9 mouse cellular contexts compared by ENCODE assay signal in the genomic region with DNA sequence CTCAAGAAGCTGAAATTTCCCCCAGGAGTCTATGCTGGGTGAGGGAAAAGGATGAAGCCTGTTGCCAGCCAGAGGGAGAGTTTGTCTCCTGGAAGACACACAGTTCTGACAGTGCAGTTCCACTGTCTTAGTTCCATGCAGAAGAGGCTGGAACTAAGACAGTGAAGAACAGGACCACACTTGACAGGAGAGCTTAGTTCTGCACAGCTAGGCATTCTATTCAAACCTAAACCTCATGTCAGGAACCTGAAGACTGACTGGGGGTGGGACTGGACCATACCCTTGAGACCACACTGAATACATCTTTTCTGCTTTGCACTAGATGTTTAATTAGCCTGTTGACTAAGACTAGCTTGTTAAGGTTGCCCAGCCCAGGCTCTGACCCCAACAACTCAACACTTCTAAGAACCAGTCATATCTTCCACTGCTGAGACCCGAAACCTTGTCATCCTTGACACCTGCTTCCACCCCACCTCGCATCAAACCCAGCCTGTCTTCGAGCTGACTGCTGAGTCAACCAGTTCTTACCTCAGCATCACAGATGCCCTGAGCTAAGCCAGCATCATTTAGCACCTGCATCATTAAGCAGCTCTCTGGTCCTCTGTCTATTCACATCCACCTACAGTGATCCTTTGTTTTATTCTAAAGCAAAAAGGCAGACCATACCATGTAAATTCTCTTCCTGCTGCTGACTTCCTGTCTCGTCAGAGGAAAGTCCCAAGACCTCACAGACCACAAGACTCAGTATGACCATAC. TPM values are rescaled to one million over a fixed set of nuclear protein-coding genes. Genes with fewer than 3 reads are reported as not detected.
DNase-seq lines count a peak whose midpoint lies in the region; ATAC-seq lines count a peak whose summit lies in the region.
"Had no signal": no experiment of that assay in that cellular context is flagged by ENCODE, and none has a peak within 500 bp of the region (broad histone marks: within the 10 kb centered on the region; RNA-seq: fewer than 3 reads in every experiment).

Gene Coq8a, minus strand, starts transcription at position 644 of the 756 bp plus-strand sequence.

- no peak within 1 kb of the TSS for H3K9ac ChIP-seq in liver, embryonic 15.5 days
- H3K9ac ChIP-seq in heart, embryonic 14.5 days (ENCODE audit: low read length) = no peak within 1 kb of the TSS
- H3K9ac ChIP-seq in forebrain, embryonic 15.5 days (replicated peaks) = no peak within 1 kb of the TSS

- no peak for ATAC-seq in liver, embryonic 15.5 days (ENCODE audit: insufficient read depth)
- no peak for ATAC-seq in heart, embryonic 14.5 days (ENCODE audit: insufficient number of reproducible peaks, insufficient read depth, low FRiP score, low read depth)
- no peak for ATAC-seq in forebrain, embryonic 15.5 days (replicated peaks)

- no peaks in the 10 kb centered on the region for H3K9me3 ChIP-seq in liver, embryonic 15.5 days (replicated peaks)
- peaks cover under 1% of the 10 kb centered on the region; the same call in 1 of the 2 replicates for H3K9me3 ChIP-seq in heart, embryonic 14.5 days (ENCODE audit: control insufficient read depth, low read length)
- H3K9me3 ChIP-seq in forebrain, embryonic 15.5 days = no peaks in the 10 kb centered on the region

- 25% methylated on average over 4 of the region's 4 CpGs for WGBS in liver, embryonic 15.5 days (ENCODE audit: insufficient replicate concordance)
- WGBS in heart, embryonic 14.5 days = 54% methylated on average over 4 of the region's 4 CpGs
- 76% methylated on average over 4 of the region's 4 CpGs for WGBS in forebrain, embryonic 15.5 days

- H3K36me3 ChIP-seq in liver, embryonic 15.5 days (replicated peaks) = no peaks in the 10 kb centered on the region
- no peaks in the 10 kb centered on the region for H3K36me3 ChIP-seq in heart, embryonic 14.5 days (ENCODE audit: control insufficient read depth, insufficient read depth, low read length)
- H3K36me3 ChIP-seq in forebrain, embryonic 15.5 days = no peaks in the 10 kb centered on the region

- peaks cover 21% of the 10 kb centered on the region for H3K4me1 ChIP-seq in liver, embryonic 15.5 days (replicated peaks)
- peaks cover 0 to 8% of the 10 kb centered on the region in 2 experiments; a peak in 3 of 4 replicates for H3K4me1 ChIP-seq in heart, embryonic 14.5 days (ENCODE audit: control insufficient read depth in 2 of 2, insufficient read depth in 2 of 2, low read length in 2 of 2)
- peaks cover 14% of the 10 kb centered on the region for H3K4me1 ChIP-seq in forebrain, embryonic 15.5 days

- DNase-seq in liver = no peak
- no peak for DNase-seq in adrenal gland, postnatal 14 days
- peak; percentile 57 for DNase-seq in naive thymus-derived CD4-positive, alpha-beta T cell, adult 2 months (ENCODE audit: low read depth)
- DNase-seq in cerebellum, adult 9-10 months = no peak
- no peak for DNase-seq in c-Kit-positive CD71-positive TER-119-positive erythroid progenitor cells, embryonic 14.5 days (ENCODE audit: low spot score)

- no peak within 1 kb of the TSS for H3K27ac ChIP-seq in liver, embryonic 15.5 days (replicated peaks)
- no peak within 1 kb of the TSS for H3K27ac ChIP-seq in heart, embryonic 14.5 days (replicated peaks in 1 of 2; ENCODE audit: control insufficient read depth in 1 of 2, insufficient read depth in 1 of 2, low read depth in 2 of 2, low read length in 2 of 2)
- H3K27ac ChIP-seq in forebrain, embryonic 15.5 days (replicated peaks) = no peak within 1 kb of the TSS
- H3K27ac ChIP-seq: macrophage had no signal

- no peak within 1 kb of the TSS for H3K4me3 ChIP-seq in liver, embryonic 15.5 days (replicated peaks)
- no peak within 1 kb of the TSS for H3K4me3 ChIP-seq in heart, embryonic 14.5 days (ENCODE audit: control insufficient read depth in 1 of 2, insufficient read depth in 1 of 2, low read depth in 1 of 2, low read length in 2 of 2)
- no peak within 1 kb of the TSS for H3K4me3 ChIP-seq in forebrain, embryonic 15.5 days

- no peak within 1 kb of the TSS for H3K4me2 ChIP-seq in liver, embryonic 15.5 days
- H3K4me2 ChIP-seq in heart, embryonic 14.5 days (ENCODE audit: low read length) = no peak within 1 kb of the TSS
- H3K4me2 ChIP-seq in forebrain, embryonic 15.5 days (replicated peaks) = no peak within 1 kb of the TSS

- no peaks in the 10 kb centered on the region; the same call in 1 of the 2 replicates for H3K27me3 ChIP-seq in liver, embryonic 15.5 days
- H3K27me3 ChIP-seq in heart, embryonic 14.5 days (ENCODE audit: control insufficient read depth, insufficient read depth, low read length) = no peaks in the 10 kb centered on the region
- H3K27me3 ChIP-seq in forebrain, embryonic 15.5 days = 0 out of 2 replicates have a peak, but pooled peaks cover 6% of the 10 kb centered on the region

RNA-seq across cellular contexts. Expression of gene Coq8a, which starts in this region (rescaled TPM):
- polyA plus RNA-seq in liver, embryonic 15.5 days (2015; fragmentation: Nextera tagmentation; extraction: Ambion mirVana) = 25.3 and 27.0 TPM in 2 replicates
- total RNA-seq in adrenal gland, postnatal 14 days (2021) = 830 and 1,043 TPM in 2 replicates
- polyA plus RNA-seq in heart, embryonic 14.5 days (2014; fragmentation: Nextera tagmentation; extraction: Ambion mirVana) = 51.2 and 58.8 TPM in 2 replicates
- 4.5 and 4.6 TPM in 2 replicates for polyA plus RNA-seq in forebrain, embryonic 15.5 days (2015; fragmentation: Nextera tagmentation; extraction: Ambion mirVana)
